Mouse (Mus musculus) lung, embryonic 14.5 days (tissue): ENCODE data around the gene Tmem104. TPM values are rescaled to one million over a fixed set of nuclear protein-coding genes. Genes with fewer than 3 reads are reported as not detected.

Experiments used
- ATAC-seq: fragments of 200-750 bp; cut with Nextera tagmentation; 2 replicates; pipeline ENCODE4 v1.8.0; 2017; ENCODE audit warnings: mild to moderate bottlenecking, moderate TSS enrichment, moderate library complexity; ENCODE audit not compliant: insufficient read depth
- DNase-seq: peaks from one replicate; pipeline ENCODE4 v3.0.0-alpha.2; 2015
- H3K27ac ChIP-seq: fragments of 300-500 bp; sonication (generic); 2 replicates; pipeline ENCODE4 v1.5.1; 2014; ENCODE audit warnings: low read depth, mild to moderate bottlenecking, moderate library complexity
- H3K27me3 ChIP-seq: fragments of 300-500 bp; sonication (generic); 2 replicates; pipeline ENCODE4 v1.6.1; 2014; ENCODE audit warnings: low read length, control low read depth; ENCODE audit not compliant: insufficient read depth
- H3K36me3 ChIP-seq: fragments of 300-500 bp; sonication (generic); 2 replicates; pipeline ENCODE4 v1.6.1; 2014; ENCODE audit warnings: control low read depth; ENCODE audit not compliant: insufficient read depth
- H3K4me1 ChIP-seq: fragments of 300-500 bp; sonication (generic); 2 replicates; pipeline ENCODE4 v1.6.1; 2014; ENCODE audit warnings: antibody characterized with exemption, control low read depth; ENCODE audit not compliant: insufficient read depth
- H3K4me2 ChIP-seq: fragments of 300-500 bp; sonication (generic); 2 replicates; pipeline ENCODE4 v1.6.1; 2014; ENCODE audit warnings: mild to moderate bottlenecking
- H3K4me3 ChIP-seq: fragments of 300-500 bp; sonication (generic); 2 replicates; pipeline ENCODE4 v1.5.1; 2014; ENCODE audit warnings: low read depth, low read length
- H3K9ac ChIP-seq: fragments of 300-500 bp; sonication (generic); 2 replicates; pipeline ENCODE4 v1.6.1; 2014
- H3K9me3 ChIP-seq: fragments of 300-500 bp; sonication (generic); 2 replicates; pipeline ENCODE4 v1.6.1; 2016; ENCODE audit warnings: low read depth, low read length, control low read depth
- CTCF ChIP-seq: IDR thresholded peaks from 2 replicates; pipeline ENCODE4 v1.5.1; 2016; ENCODE audit warnings: antibody characterized with exemption, low read depth
- WGBS: fragments of 180-500 bp; shearing (Covaris S2); extraction: QIAGEN DNeasy Blood & Tissue Kit; methylation state at CpG from one replicate; pipeline ENCODE4 v1.1.7; 2014; 5-methylcytosine and 5-hydroxymethylcytosine counted together
- microRNA-seq: library from miRNA; unstranded; fragments of <30 nt; microRNA quantifications from one replicate; pipeline ENCODE4, GENCODE M21; 2016; ENCODE audit warnings: borderline number of aligned reads
- polyA plus RNA-seq: library from polyadenylated mRNA; unstranded; fragments of >200 nt; fragmentation: Nextera tagmentation; extraction: Ambion mirVana; gene quantifications from 2 replicates; pipeline ENCODE4 v1.2.1, GENCODE M21; 2014

Tmem104 gene
- polyA plus RNA-seq, 1 experiment from 2014 or later: 14.3 TPM

DNA sequence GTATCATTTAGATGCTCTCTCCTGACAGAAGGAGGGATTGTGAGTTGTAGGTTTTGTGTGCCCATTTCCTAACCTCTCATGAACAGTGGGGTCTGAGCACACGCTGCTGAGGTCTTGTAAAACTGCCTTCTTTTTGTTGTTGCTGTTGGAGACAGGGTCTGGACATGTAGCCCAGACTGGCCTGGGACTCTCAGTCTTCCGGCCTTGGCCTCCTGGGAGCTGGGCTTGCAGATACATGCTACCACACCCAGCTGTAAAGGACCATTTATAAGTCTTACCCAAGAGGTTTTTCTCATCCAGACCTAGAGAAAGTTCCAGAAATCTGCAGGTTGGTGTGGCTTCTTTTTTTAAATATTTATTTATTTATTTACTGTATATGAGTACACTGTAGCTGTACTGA is 101.0 kb downstream of the Tmem104 start:
- Histone ChIP-seq H3K4me2 (no peak overlapping the region), H3K9ac (no peak overlapping the region), H3K27ac (no peak overlapping the region), H3K4me3 (no peak overlapping the region), H3K9me3 (no peaks in the 10 kb centered on the region), H3K36me3 (no peaks in the 10 kb centered on the region), H3K27me3 (no peaks in the 10 kb centered on the region), H3K4me1 (peaks cover 9% of the 10 kb centered on the region)
- TF ChIP-seq CTCF: no peak
- 79% methylated on average over 2 of the region's 2 CpGs for WGBS
- ATAC-seq: no peak
- no peak for DNase-seq

DNA sequence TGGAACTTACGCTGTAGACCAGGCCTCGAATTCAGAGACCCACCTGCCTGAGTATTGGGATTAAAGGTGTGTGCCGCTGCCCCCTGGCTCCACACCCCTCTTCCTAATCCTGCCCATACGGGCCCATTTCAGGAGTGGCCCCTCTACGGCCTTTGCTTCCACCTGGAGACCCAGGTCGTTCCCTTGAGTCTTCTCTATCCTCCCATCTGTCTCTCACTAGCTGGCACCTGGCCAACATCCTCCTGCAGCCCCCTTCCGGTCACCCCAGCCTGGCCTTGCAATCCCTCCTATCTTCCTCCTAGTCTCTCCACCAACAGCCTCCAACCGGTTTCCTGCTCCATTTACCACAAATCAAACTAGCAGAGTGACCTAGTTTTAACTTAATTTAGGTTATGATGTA is 102.6 kb downstream of the Tmem104 start:
- WGBS: 72% methylated on average over 8 of the region's 8 CpGs
- H3K4me3 ChIP-seq: no peak overlapping the region
- H3K36me3 ChIP-seq: no peaks in the 10 kb centered on the region
- DNase-seq: no peak
- no peak overlapping the region for H3K4me2 ChIP-seq
- peaks cover 9% of the 10 kb centered on the region for H3K4me1 ChIP-seq
- no peak for ATAC-seq
- no peak overlapping the region for H3K9ac ChIP-seq
- no peak overlapping the region for H3K27ac ChIP-seq
- no peaks in the 10 kb centered on the region for H3K9me3 ChIP-seq
- TF ChIP-seq CTCF: no peak
- H3K27me3 ChIP-seq: no peaks in the 10 kb centered on the region

DNA sequence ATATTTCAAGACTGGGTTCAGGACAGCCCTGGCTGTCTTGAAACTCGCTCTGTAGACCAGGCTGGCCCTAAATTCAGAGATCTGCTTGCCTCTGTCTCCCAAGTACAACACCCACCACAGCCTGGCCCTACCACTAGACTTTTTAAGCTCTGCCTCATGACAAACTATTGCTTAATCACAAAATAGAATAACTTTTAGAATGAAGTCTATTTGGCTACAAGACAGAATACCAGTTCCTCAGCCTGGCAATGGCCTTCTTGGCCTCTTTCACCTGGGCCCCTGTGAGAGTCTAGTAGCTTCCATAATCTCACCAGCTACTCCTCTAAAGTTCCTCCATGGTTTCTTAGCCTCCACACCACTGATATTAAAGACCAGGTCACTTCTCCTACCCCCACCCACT is 103.0 kb downstream of the Tmem104 start:
- no peak overlapping the region for H3K4me2 ChIP-seq
- peaks cover 9% of the 10 kb centered on the region for H3K4me1 ChIP-seq
- H3K4me3 ChIP-seq: no peak overlapping the region
- TF ChIP-seq CTCF: no peak
- H3K27ac ChIP-seq: peak overlapping the region; percentile 46; the same call in 1 of the 2 replicates
- no peak for ATAC-seq
- H3K27me3 ChIP-seq: no peaks in the 10 kb centered on the region
- no peak overlapping the region for H3K9ac ChIP-seq
- WGBS: 83% methylated on average over 1 of the region's 1 CpGs
- no peaks in the 10 kb centered on the region for H3K36me3 ChIP-seq
- H3K9me3 ChIP-seq: no peaks in the 10 kb centered on the region
- peak; percentile 4 for DNase-seq

DNA sequence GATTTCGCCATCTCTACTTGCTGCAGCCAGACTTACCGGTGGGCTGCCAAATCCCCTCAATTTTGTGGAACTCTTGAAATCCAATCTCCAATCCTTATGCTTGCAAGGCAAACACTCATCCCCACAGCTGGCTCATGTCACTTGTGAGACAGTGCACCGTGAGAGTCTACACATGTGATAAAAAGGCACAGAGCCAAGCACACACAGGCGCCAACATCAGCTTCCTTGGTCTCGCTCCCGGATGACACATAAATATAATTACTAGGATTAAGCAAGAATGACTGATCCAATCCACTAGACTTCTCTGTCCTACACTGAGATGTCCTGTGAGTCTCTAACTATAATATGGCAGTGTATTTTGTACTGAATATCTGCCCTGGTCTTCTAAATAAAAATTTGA is 103.6 kb downstream of the Tmem104 start:
- H3K36me3 ChIP-seq: no peaks in the 10 kb centered on the region
- peaks cover 9% of the 10 kb centered on the region for H3K4me1 ChIP-seq
- no peaks in the 10 kb centered on the region for H3K27me3 ChIP-seq
- no peak for TF ChIP-seq CTCF
- H3K9ac ChIP-seq: no peak overlapping the region
- H3K4me2 ChIP-seq: no peak overlapping the region
- DNase-seq (peak; percentile 97), ATAC-seq (peak; percentile 88)
- 33% methylated on average over 6 of the region's 6 CpGs for WGBS
- H3K9me3 ChIP-seq: no peaks in the 10 kb centered on the region
- H3K27ac ChIP-seq: no peak overlapping the region
- H3K4me3 ChIP-seq: no peak overlapping the region

DNA sequence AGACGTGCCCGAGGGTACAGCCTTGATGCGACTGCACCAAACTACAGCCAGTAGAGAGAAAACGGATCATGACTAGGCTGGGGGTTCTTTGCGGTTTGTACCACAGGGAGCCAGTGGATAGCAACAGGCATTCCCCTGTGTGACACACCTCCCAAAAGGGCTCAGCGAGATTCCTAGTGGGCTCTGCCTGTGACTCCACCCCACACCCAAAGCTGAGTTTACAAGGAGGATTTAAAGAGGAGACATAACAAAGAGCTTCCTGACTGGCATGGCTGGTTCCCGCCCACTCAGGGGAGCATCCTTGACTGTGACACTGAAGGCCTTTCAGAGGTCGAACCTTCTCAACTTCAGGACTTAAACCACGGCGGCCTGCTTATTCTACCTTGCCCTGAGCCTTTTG is 104.2 kb downstream of the Tmem104 start:
- DNase-seq: no peak
- Histone ChIP-seq H3K27me3 (peaks cover 3% of the 10 kb centered on the region; the same call in 1 of the 2 replicates), H3K27ac (no peak overlapping the region), H3K4me1 (peaks cover 9% of the 10 kb centered on the region), H3K4me2 (no peak overlapping the region), H3K36me3 (no peaks in the 10 kb centered on the region), H3K9me3 (no peaks in the 10 kb centered on the region), H3K4me3 (no peak overlapping the region), H3K9ac (no peak overlapping the region)
- no peak for ATAC-seq
- no peak for TF ChIP-seq CTCF
- 73% methylated on average over 10 of the region's 10 CpGs for WGBS

DNA sequence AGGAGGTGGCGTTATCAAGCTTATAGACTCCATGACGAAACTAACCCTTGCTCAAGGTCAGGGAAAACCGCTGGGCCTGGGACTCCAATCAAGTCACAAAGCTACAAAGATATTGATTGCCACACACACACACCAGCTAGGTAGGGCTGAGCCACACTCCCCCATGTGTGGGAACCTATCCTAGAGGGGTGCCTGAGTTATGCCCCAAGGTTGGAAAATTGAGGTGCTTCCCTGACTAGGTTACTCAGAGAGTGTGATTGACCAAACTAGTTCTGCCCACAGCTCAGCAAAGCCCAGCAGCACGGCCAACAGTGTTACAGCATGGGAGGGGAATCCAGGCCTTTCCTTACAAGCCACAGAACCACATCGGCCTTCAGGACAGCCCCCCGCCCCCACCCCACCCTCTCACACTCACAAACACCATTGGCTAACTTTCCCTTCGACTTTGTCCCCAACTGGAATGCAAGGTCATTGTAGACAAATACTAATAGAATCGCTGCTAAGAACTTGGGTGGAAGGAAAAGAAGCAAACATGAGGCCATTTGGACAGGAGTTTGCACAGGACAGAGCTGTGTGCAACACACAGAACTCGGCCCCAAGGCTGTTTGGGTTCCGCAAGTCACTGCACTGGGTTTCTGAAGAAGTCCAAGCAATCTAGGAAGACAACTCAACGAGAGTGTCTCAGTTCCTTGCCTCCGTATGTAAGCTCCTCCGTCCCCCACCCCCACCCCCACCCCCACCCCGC is 105.5 kb downstream of the Tmem104 start:
- H3K27ac ChIP-seq: 0 out of 2 replicates have a peak overlapping the region, but pooled peaks have one; percentile 3
- DNase-seq: no peak
- TF ChIP-seq CTCF: no peak
- peaks cover 15% of the 10 kb centered on the region for H3K27me3 ChIP-seq
- no peaks in the 10 kb centered on the region for H3K36me3 ChIP-seq
- no peak overlapping the region for H3K4me2 ChIP-seq
- no peaks in the 10 kb centered on the region for H3K9me3 ChIP-seq
- peaks cover 9% of the 10 kb centered on the region for H3K4me1 ChIP-seq
- H3K9ac ChIP-seq: no peak overlapping the region
- WGBS: 48% methylated on average over 14 of the region's 14 CpGs
- H3K4me3 ChIP-seq: no peak overlapping the region
- no peak for ATAC-seq

DNA sequence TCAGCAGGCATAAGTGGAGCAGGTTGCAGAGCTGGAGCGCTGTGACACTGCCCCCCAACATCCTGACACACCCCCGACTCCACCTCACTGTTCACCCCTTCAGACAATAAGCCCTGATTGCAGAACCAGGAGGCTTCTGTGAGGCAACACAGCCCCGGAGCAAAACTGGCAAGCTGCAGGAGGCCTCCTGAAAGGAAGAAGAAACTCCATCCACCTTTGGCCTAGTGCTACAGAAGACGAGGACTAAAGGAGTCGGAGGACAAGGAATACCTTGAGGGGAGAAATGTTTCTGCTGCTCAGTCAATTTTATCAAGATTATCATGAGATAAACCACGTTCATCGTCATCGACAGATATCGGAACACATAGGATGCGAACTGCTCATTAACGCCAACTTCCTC is 108.7 kb downstream of the Tmem104 start:
- H3K27ac ChIP-seq: no peak overlapping the region
- 84% methylated on average over 11 of the region's 11 CpGs for WGBS
- H3K4me2 ChIP-seq: no peak overlapping the region
- TF ChIP-seq CTCF: no peak
- H3K27me3 ChIP-seq: peaks cover 26% of the 10 kb centered on the region
- ATAC-seq: no peak
- no peak overlapping the region for H3K9ac ChIP-seq
- no peaks in the 10 kb centered on the region for H3K36me3 ChIP-seq
- no peak for DNase-seq
- peaks cover 9% of the 10 kb centered on the region for H3K4me1 ChIP-seq
- H3K4me3 ChIP-seq: no peak overlapping the region
- H3K9me3 ChIP-seq: no peaks in the 10 kb centered on the region

Small RNAs within 50 kb of the gene (microRNA-seq; reads per million reads assigned to microRNA genes)
- not detected for gene Gm25837

Other genes with a start within 250 kb of the Tmem104 start
- not detected in 2 replicates for gene Cd300c, start 218.3 kb upstream of the Tmem104 start, polyA plus RNA-seq
- gene Cd300ld, start 197.6 kb upstream of the Tmem104 start, polyA plus RNA-seq: 0.11 and 0.29 TPM in 2 replicates
- gene Cd300c2, start 185.6 kb upstream of the Tmem104 start, polyA plus RNA-seq: 2.2 and 3.2 TPM in 2 replicates
- not detected in 2 replicates for gene Cd300ld2, start 171.3 kb upstream of the Tmem104 start, polyA plus RNA-seq
- gene Cd300ld4, start 160.5 kb upstream of the Tmem104 start, polyA plus RNA-seq: not detected in 2 replicates
- gene Cd300ld5, start 149.7 kb upstream of the Tmem104 start, polyA plus RNA-seq: not detected in 2 replicates
- gene Cd300ld3, start 139.1 kb upstream of the Tmem104 start, polyA plus RNA-seq: not detected in 2 replicates
- not detected in 2 replicates for gene Cd300e, start 125.3 kb upstream of the Tmem104 start, polyA plus RNA-seq
- 0.35 and 0.55 TPM in 2 replicates for gene Rab37, start 96.1 kb upstream of the Tmem104 start, polyA plus RNA-seq
- 0.91 and 1.1 TPM in 2 replicates for gene Cd300lf, start 53.5 kb upstream of the Tmem104 start, polyA plus RNA-seq
- gene Slc9a3r1, start 24.1 kb upstream of the Tmem104 start, polyA plus RNA-seq: 52.3 and 52.6 TPM in 2 replicates
- gene Nat9, start 372 bp downstream of the Tmem104 start, polyA plus RNA-seq: 17.9 and 18.7 TPM in 2 replicates
- gene Grin2c, start 79.8 kb downstream of the Tmem104 start, polyA plus RNA-seq: not detected in 2 replicates
- gene Fdxr, start 89.6 kb downstream of the Tmem104 start, polyA plus RNA-seq: 8.8 and 10.4 TPM in 2 replicates
- gene Fads6, start 110.2 kb downstream of the Tmem104 start, polyA plus RNA-seq: 0.14 and 0.18 TPM in 2 replicates
- gene Otop2, start 119.7 kb downstream of the Tmem104 start, polyA plus RNA-seq: not detected in 2 replicates
- not detected in 2 replicates for gene Ush1g, start 134.6 kb downstream of the Tmem104 start, polyA plus RNA-seq
- 0.12 TPM in 1 of 2 replicates, not detected in the other for gene Otop3, start 147.2 kb downstream of the Tmem104 start, polyA plus RNA-seq
- 7.4 and 9.2 TPM in 2 replicates for gene Hid1, start 180.3 kb downstream of the Tmem104 start, polyA plus RNA-seq
- gene Cdr2l, start 194.4 kb downstream of the Tmem104 start, polyA plus RNA-seq: 17.7 and 19.8 TPM in 2 replicates
- gene Mrpl58, start 216.3 kb downstream of the Tmem104 start, polyA plus RNA-seq: 230 and 242 TPM in 2 replicates
- gene Atp5h, start 232.5 kb downstream of the Tmem104 start, polyA plus RNA-seq: 817 and 850 TPM in 2 replicates
- gene Kctd2, start 232.6 kb downstream of the Tmem104 start, polyA plus RNA-seq: 21.6 and 22.2 TPM in 2 replicates